ENCODE assay signal across 14 mouse cellular contexts in the genomic region with DNA sequence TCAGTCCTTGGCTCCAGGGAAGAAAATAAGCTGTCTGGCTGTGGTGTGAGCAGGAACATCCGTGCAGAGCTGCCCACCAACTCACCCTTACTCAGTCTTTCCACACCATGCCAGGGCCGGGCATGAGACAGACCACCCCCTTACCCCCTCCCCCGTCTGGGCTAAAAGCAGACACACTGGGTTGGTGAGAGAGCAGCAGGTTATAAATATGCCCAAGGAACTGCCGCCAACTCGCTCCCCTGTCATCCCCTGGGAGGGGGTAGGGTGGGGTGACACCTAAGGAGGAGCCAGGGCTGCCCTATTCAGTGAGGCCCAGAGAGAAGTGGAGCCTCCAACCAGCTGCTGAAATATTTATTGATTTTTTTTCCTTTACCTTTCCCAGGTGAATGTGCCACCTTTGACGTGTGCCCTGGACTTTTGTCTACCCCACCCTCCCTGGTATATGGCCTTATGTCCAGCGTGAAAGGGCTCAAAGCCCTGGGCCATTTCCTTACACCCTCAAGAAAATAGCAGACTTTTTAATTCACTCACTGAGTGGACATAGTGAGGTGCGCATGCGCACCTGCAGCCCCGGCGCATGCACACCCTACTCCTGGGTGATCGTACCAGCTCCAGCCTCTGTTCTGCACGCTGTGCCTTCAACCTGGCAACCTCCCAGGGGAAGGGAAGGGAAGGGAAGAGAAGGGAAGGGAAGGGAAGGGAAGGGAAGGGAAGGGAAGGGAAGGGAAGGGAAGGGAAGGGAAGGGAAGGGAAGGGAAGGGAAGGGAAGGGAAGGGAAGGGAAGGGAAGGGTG. TPM values are rescaled to one million over a fixed set of nuclear protein-coding genes. Genes with fewer than 3 reads are reported as not detected.
DNase-seq lines count a peak whose midpoint lies in the region; ATAC-seq lines count a peak whose summit lies in the region.
"Had no signal": no experiment of that assay in that cellular context is flagged by ENCODE, and none has a peak within 500 bp of the region (broad histone marks: within the 10 kb centered on the region; RNA-seq: fewer than 3 reads in every experiment).

No protein-coding gene starts in this region.

- no peak for ATAC-seq in forebrain, embryonic 11.5 days (replicated peaks; ENCODE audit: low FRiP score)
- ATAC-seq in forebrain, embryonic 16.5 days, result no peak
- no peak for ATAC-seq in neural tube, embryonic 15.5 days (ENCODE audit: low FRiP score)
- peak; percentile 35; the same call in 1 of the 2 replicates for ATAC-seq in intestine, embryonic 16.5 days
- no peak for ATAC-seq in granulocyte monocyte progenitor cell, adult 5-6 weeks (replicated peaks; ENCODE audit: poor library complexity, severe bottlenecking)
- no peak for ATAC-seq in cerebellum, adult (ENCODE audit: insufficient number of reproducible peaks, low FRiP score, low TSS enrichment)

- peaks cover 92% of the 10 kb centered on the region for H3K27me3 ChIP-seq in forebrain, embryonic 11.5 days (ENCODE audit: control insufficient read depth, insufficient read depth, low read length)
- peaks cover 92% of the 10 kb centered on the region for H3K27me3 ChIP-seq in forebrain, embryonic 16.5 days (replicated peaks; ENCODE audit: control insufficient read depth, insufficient read depth, low read length)
- H3K27me3 ChIP-seq in neural tube, embryonic 15.5 days (replicated peaks), result peaks cover 96% of the 10 kb centered on the region
- H3K27me3 ChIP-seq in intestine, embryonic 16.5 days (replicated peaks; ENCODE audit: control insufficient read depth, insufficient read depth, low read length), result peaks cover 82% of the 10 kb centered on the region

- no peak overlapping the region for H3K27ac ChIP-seq in forebrain, embryonic 11.5 days (ENCODE audit: low read depth, low read length)
- no peak overlapping the region for H3K27ac ChIP-seq in forebrain, embryonic 16.5 days (ENCODE audit: low read length)
- no peak overlapping the region for H3K27ac ChIP-seq in neural tube, embryonic 15.5 days (replicated peaks)
- no peak overlapping the region for H3K27ac ChIP-seq in intestine, embryonic 16.5 days (ENCODE audit: low read length)

- H3K36me3 ChIP-seq in forebrain, embryonic 11.5 days (ENCODE audit: control insufficient read depth, insufficient read depth, low read length), result no peaks in the 10 kb centered on the region
- H3K36me3 ChIP-seq in forebrain, embryonic 16.5 days (ENCODE audit: control insufficient read depth, insufficient read depth), result no peaks in the 10 kb centered on the region
- no peaks in the 10 kb centered on the region for H3K36me3 ChIP-seq in neural tube, embryonic 15.5 days
- no peaks in the 10 kb centered on the region for H3K36me3 ChIP-seq in intestine, embryonic 16.5 days (ENCODE audit: control insufficient read depth, insufficient read depth, low read length)

- H3K4me2 ChIP-seq in forebrain, embryonic 11.5 days (ENCODE audit: low read depth, low read length, severe bottlenecking), result no peak overlapping the region
- H3K4me2 ChIP-seq in forebrain, embryonic 16.5 days (ENCODE audit: low read length), result no peak overlapping the region
- H3K4me2 ChIP-seq in neural tube, embryonic 15.5 days, result no peak overlapping the region; the same call in 1 of the 2 replicates
- no peak overlapping the region for H3K4me2 ChIP-seq in intestine, embryonic 16.5 days (ENCODE audit: low read depth, low read length)

- no peak overlapping the region for H3K4me3 ChIP-seq in forebrain, embryonic 11.5 days (ENCODE audit: low read depth, low read length)
- no peak overlapping the region for H3K4me3 ChIP-seq in forebrain, embryonic 16.5 days (replicated peaks; ENCODE audit: low read length)
- no peak overlapping the region for H3K4me3 ChIP-seq in neural tube, embryonic 15.5 days (replicated peaks)
- H3K4me3 ChIP-seq in intestine, embryonic 16.5 days (ENCODE audit: low read length), result no peak overlapping the region

- DNase-seq in forebrain, embryonic 11.5 days (ENCODE audit: low spot score), result peak; percentile 67
- peak; percentile 35 for DNase-seq in neural tube, embryonic 10.5 days (ENCODE audit: extremely low spot score, low spot score)
- no peak for DNase-seq in left cerebral cortex, adult 9 months (ENCODE audit: low spot score in 2 of 2)
- DNase-seq: B cell, adult 2 months; kidney, adult 18-20 months had no signal

- WGBS in forebrain, embryonic 11.5 days, result 1% methylated on average over 13 of the region's 13 CpGs
- 1% methylated on average over 13 of the region's 13 CpGs for WGBS in forebrain, embryonic 16.5 days
- WGBS in neural tube, embryonic 15.5 days, result 1% methylated on average over 13 of the region's 13 CpGs
- WGBS in intestine, embryonic 16.5 days, result 5% methylated on average over 13 of the region's 13 CpGs

- no peaks in the 10 kb centered on the region for H3K9me3 ChIP-seq in forebrain, embryonic 11.5 days (ENCODE audit: control insufficient read depth, low read length)
- H3K9me3 ChIP-seq in forebrain, embryonic 16.5 days (ENCODE audit: control insufficient read depth, low read length), result no peaks in the 10 kb centered on the region
- no peaks in the 10 kb centered on the region for H3K9me3 ChIP-seq in neural tube, embryonic 15.5 days (replicated peaks)
- H3K9me3 ChIP-seq in intestine, embryonic 16.5 days (ENCODE audit: control insufficient read depth, low read length), result no peaks in the 10 kb centered on the region

- H3K4me1 ChIP-seq in forebrain, embryonic 11.5 days (replicated peaks; ENCODE audit: control insufficient read depth, insufficient read depth, low read length), result peaks cover 24% of the 10 kb centered on the region
- H3K4me1 ChIP-seq in forebrain, embryonic 16.5 days (replicated peaks; ENCODE audit: control insufficient read depth, insufficient read depth, low read length), result peaks cover 16% of the 10 kb centered on the region
- H3K4me1 ChIP-seq in neural tube, embryonic 15.5 days, result peaks cover 34% of the 10 kb centered on the region
- peaks cover 13% of the 10 kb centered on the region for H3K4me1 ChIP-seq in intestine, embryonic 16.5 days (ENCODE audit: control insufficient read depth, insufficient read depth, low read length)

- no peak overlapping the region for H3K9ac ChIP-seq in forebrain, embryonic 11.5 days (ENCODE audit: low read length)
- H3K9ac ChIP-seq in forebrain, embryonic 16.5 days (replicated peaks; ENCODE audit: low read depth, low read length), result no peak overlapping the region
- no peak overlapping the region for H3K9ac ChIP-seq in neural tube, embryonic 15.5 days (replicated peaks)
- H3K9ac ChIP-seq in intestine, embryonic 16.5 days (ENCODE audit: low read depth, low read length), result no peak overlapping the region

RNA-seq across cellular contexts. Expression of a gene that starts 7.3 kb away (rescaled TPM):
- polyA plus RNA-seq in forebrain, embryonic 11.5 days (2014; fragmentation: Nextera tagmentation; extraction: Ambion mirVana), result 0.47 and 0.68 TPM in 2 replicates
- 0.10 and 0.42 TPM in 2 replicates for polyA plus RNA-seq in forebrain, embryonic 16.5 days (2015; fragmentation: Nextera tagmentation; extraction: Ambion mirVana)
- 1.0 and 2.0 TPM in 2 replicates for polyA plus RNA-seq in neural tube, embryonic 15.5 days (2015; fragmentation: Nextera tagmentation; extraction: Ambion mirVana)
- polyA plus RNA-seq in intestine, embryonic 16.5 days (2015; fragmentation: Nextera tagmentation; extraction: Ambion mirVana), result not detected in 2 replicates
- not detected in 2 replicates for total RNA-seq in granulocyte monocyte progenitor cell, adult 5-6 weeks (2014; fragmentation: Nextera tagmentation)
- not detected in 2 replicates for total RNA-seq in granulocyte monocyte progenitor cell, adult 5-6 weeks (2017)
- total RNA-seq: common myeloid progenitor, adult 5-6 weeks; layer of hippocampus, postnatal 14 days; liver, adult 2 months had no signal
- polyA plus RNA-seq: liver, adult 2 months; spleen, adult 2 months had no signal

RNA-seq across cellular contexts. Expression of a gene that starts 12.3 kb away (rescaled TPM):
- not detected in 2 replicates for polyA plus RNA-seq in forebrain, embryonic 11.5 days (2014; fragmentation: Nextera tagmentation; extraction: Ambion mirVana)
- 0.46 and 0.58 TPM in 2 replicates for polyA plus RNA-seq in forebrain, embryonic 16.5 days (2015; fragmentation: Nextera tagmentation; extraction: Ambion mirVana)
- 0.18 and 0.36 TPM in 2 replicates for polyA plus RNA-seq in neural tube, embryonic 15.5 days (2015; fragmentation: Nextera tagmentation; extraction: Ambion mirVana)
- polyA plus RNA-seq in intestine, embryonic 16.5 days (2015; fragmentation: Nextera tagmentation; extraction: Ambion mirVana), result not detected in 2 replicates
- not detected in 2 replicates for total RNA-seq in granulocyte monocyte progenitor cell, adult 5-6 weeks (2014; fragmentation: Nextera tagmentation)
- not detected in 2 replicates for total RNA-seq in granulocyte monocyte progenitor cell, adult 5-6 weeks (2017)
- total RNA-seq: liver, adult 2 months had no signal
- polyA plus RNA-seq: liver, adult 2 months had no signal

RNA-seq across cellular contexts. Expression of a gene that starts 19.0 kb away (rescaled TPM):
- polyA plus RNA-seq in forebrain, embryonic 11.5 days (2014; fragmentation: Nextera tagmentation; extraction: Ambion mirVana), result 0.41 and 0.43 TPM in 2 replicates
- polyA plus RNA-seq in forebrain, embryonic 16.5 days (2015; fragmentation: Nextera tagmentation; extraction: Ambion mirVana), result not detected in 2 replicates
- polyA plus RNA-seq in neural tube, embryonic 15.5 days (2015; fragmentation: Nextera tagmentation; extraction: Ambion mirVana), result 0.08 and 0.72 TPM in 2 replicates
- 0.09 TPM in 1 of 2 replicates, not detected in the other for polyA plus RNA-seq in intestine, embryonic 16.5 days (2015; fragmentation: Nextera tagmentation; extraction: Ambion mirVana)
- total RNA-seq in granulocyte monocyte progenitor cell, adult 5-6 weeks (2014; fragmentation: Nextera tagmentation), result 0.47 TPM in 1 of 2 replicates, not detected in the other
- total RNA-seq in granulocyte monocyte progenitor cell, adult 5-6 weeks (2017), result 0.26 TPM in 1 of 2 replicates, not detected in the other
- total RNA-seq: liver, adult 2 months had no signal
- polyA plus RNA-seq: liver, adult 2 months had no signal

RNA-seq across cellular contexts. Expression of a gene that starts 34.0 kb away (rescaled TPM):
- polyA plus RNA-seq in forebrain, embryonic 11.5 days (2014; fragmentation: Nextera tagmentation; extraction: Ambion mirVana), result 38.1 and 41.4 TPM in 2 replicates
- 82.6 and 99.9 TPM in 2 replicates for polyA plus RNA-seq in forebrain, embryonic 16.5 days (2015; fragmentation: Nextera tagmentation; extraction: Ambion mirVana)
- 97.8 TPM in 2 replicates for polyA plus RNA-seq in neural tube, embryonic 15.5 days (2015; fragmentation: Nextera tagmentation; extraction: Ambion mirVana)
- 35.4 and 40.1 TPM in 2 replicates for polyA plus RNA-seq in intestine, embryonic 16.5 days (2015; fragmentation: Nextera tagmentation; extraction: Ambion mirVana)
- total RNA-seq in granulocyte monocyte progenitor cell, adult 5-6 weeks (2014; fragmentation: Nextera tagmentation), result 39.0 and 41.4 TPM in 2 replicates
- total RNA-seq in granulocyte monocyte progenitor cell, adult 5-6 weeks (2017), result 29.9 and 32.7 TPM in 2 replicates

RNA-seq across cellular contexts. Expression of a gene that starts 34.3 kb away (rescaled TPM):
- polyA plus RNA-seq in forebrain, embryonic 11.5 days (2014; fragmentation: Nextera tagmentation; extraction: Ambion mirVana), result 89.4 and 92.5 TPM in 2 replicates
- 79.5 and 89.2 TPM in 2 replicates for polyA plus RNA-seq in forebrain, embryonic 16.5 days (2015; fragmentation: Nextera tagmentation; extraction: Ambion mirVana)
- polyA plus RNA-seq in neural tube, embryonic 15.5 days (2015; fragmentation: Nextera tagmentation; extraction: Ambion mirVana), result 66.4 and 72.9 TPM in 2 replicates
- 92.2 and 94.6 TPM in 2 replicates for polyA plus RNA-seq in intestine, embryonic 16.5 days (2015; fragmentation: Nextera tagmentation; extraction: Ambion mirVana)
- 34.2 and 63.8 TPM in 2 replicates for total RNA-seq in granulocyte monocyte progenitor cell, adult 5-6 weeks (2014; fragmentation: Nextera tagmentation)
- total RNA-seq in granulocyte monocyte progenitor cell, adult 5-6 weeks (2017), result 85.0 and 110 TPM in 2 replicates

Comparison
In these comparisons a context has a peak if more than half of its experiments do, and no peak if none do; other contexts are left out.
1. DNase-seq: peak in forebrain, embryonic 11.5 days (single experiment) and neural tube, embryonic 10.5 days (single experiment); none in left cerebral cortex, adult 9 months (0 of 2).